Mouse (Mus musculus): ENCODE data around the gene Rap2a. TPM values are rescaled to one million over a fixed set of nuclear protein-coding genes. Genes with fewer than 3 reads are reported as not detected.

Gene Rap2a
- total and polyA plus RNA-seq, 3 experiments, result 3.6 to 25.1 (median 8.7) TPM

- no peaks in the 10 kb centered on the region for H3K27me3 ChIP-seq (ENCODE audit: insufficient read depth, low read length)
- no peaks in the 10 kb centered on the region for H3K4me1 ChIP-seq (ENCODE audit: insufficient read depth, low read depth, low read length)
- no peaks in the 10 kb centered on the region for H3K36me3 ChIP-seq (replicated peaks)
- DNase-seq (ENCODE audit: low spot score), result no peak
- peaks cover 5% of the 10 kb centered on the region for H3K9me3 ChIP-seq (replicated peaks)
- no peak overlapping the region for H3K4me3 ChIP-seq (ENCODE audit: low read depth, low read length)
- TF ChIP-seq TAL1 (conservative IDR thresholded peaks at IDR 0.05; ENCODE audit: low read depth, low read length) (no peak), CTCF (IDR thresholded peaks at IDR 0.05; ENCODE audit: low read depth, low read length) (no peak), GATA2 (IDR thresholded peaks at IDR 0.05; ENCODE audit: borderline replicate concordance, low read depth, low read length) (no peak)
- ATAC-seq (ENCODE audit: extremely low read depth, insufficient number of reproducible peaks, low FRiP score, poor library complexity, severe bottlenecking), result no peak
Observed at GRCm38 (mm10) chr14:120441256-120441655, 37.0 kb upstream of the Rap2a start.

- Histone ChIP-seq H3K4me1 (ENCODE audit: insufficient read depth, low read depth, low read length) (no peaks in the 10 kb centered on the region), H3K27me3 (ENCODE audit: insufficient read depth, low read length) (no peaks in the 10 kb centered on the region), H3K36me3 (replicated peaks) (no peaks in the 10 kb centered on the region), H3K9me3 (replicated peaks) (peaks cover 5% of the 10 kb centered on the region), H3K4me3 (ENCODE audit: low read depth, low read length) (no peak overlapping the region)
- ATAC-seq (ENCODE audit: extremely low read depth, insufficient number of reproducible peaks, low FRiP score, poor library complexity, severe bottlenecking), result no peak
- DNase-seq (ENCODE audit: low spot score), result no peak
- TF ChIP-seq CTCF (IDR thresholded peaks at IDR 0.05; ENCODE audit: low read depth, low read length) (no peak), GATA1 (IDR thresholded peaks at IDR 0.05; ENCODE audit: borderline replicate concordance, low read length) (no peak), GATA2 (IDR thresholded peaks at IDR 0.05; ENCODE audit: borderline replicate concordance, low read depth, low read length) (no peak)
Observed at GRCm38 (mm10) chr14:120441836-120442235, 36.4 kb upstream of the Rap2a start.

GRCm38 (mm10) chr14:120454221-120454620 is 24.0 kb upstream of the Rap2a start:
- H3K27me3 ChIP-seq (ENCODE audit: insufficient read depth, low read length), result no peaks in the 10 kb centered on the region
- no peak overlapping the region for H3K4me3 ChIP-seq (ENCODE audit: low read depth, low read length)
- no peak for TF ChIP-seq CTCF (IDR thresholded peaks at IDR 0.05; ENCODE audit: low read depth, low read length)
- TF ChIP-seq POLR2AphosphoS5 (IDR thresholded peaks at IDR 0.05; ENCODE audit: insufficient replicate concordance, low read depth, low read length), result no peak
- no peak for TF ChIP-seq GATA1 (IDR thresholded peaks at IDR 0.05; ENCODE audit: borderline replicate concordance, low read length)
- peaks cover 3% of the 10 kb centered on the region; the same call in 1 of the 2 replicates for H3K9me3 ChIP-seq (replicated peaks)
- H3K36me3 ChIP-seq (replicated peaks), result no peaks in the 10 kb centered on the region
- ATAC-seq (ENCODE audit: extremely low read depth, insufficient number of reproducible peaks, low FRiP score, poor library complexity, severe bottlenecking) (no peak), DNase-seq (ENCODE audit: low spot score) (no peak)
- no peaks in the 10 kb centered on the region for H3K4me1 ChIP-seq (ENCODE audit: insufficient read depth, low read depth, low read length)

GRCm38 (mm10) chr14:120463938-120464727 is 14.1 kb upstream of the Rap2a start:
- Histone ChIP-seq H3K36me3 (replicated peaks) (no peaks in the 10 kb centered on the region), H3K27me3 (ENCODE audit: insufficient read depth, low read length) (peaks cover 2% of the 10 kb centered on the region; the same call in 1 of the 2 replicates), H3K4me3 (ENCODE audit: low read depth, low read length) (no peak overlapping the region), H3K9me3 (replicated peaks) (peaks cover 4% of the 10 kb centered on the region), H3K4me1 (ENCODE audit: insufficient read depth, low read depth, low read length) (no peaks in the 10 kb centered on the region)
- DNase-seq (ENCODE audit: low spot score) (no peak), ATAC-seq (ENCODE audit: extremely low read depth, insufficient number of reproducible peaks, low FRiP score, poor library complexity, severe bottlenecking) (no peak)
- TF ChIP-seq POLR2AphosphoS5 (IDR thresholded peaks at IDR 0.05; ENCODE audit: insufficient replicate concordance, low read depth, low read length) (no peak), CTCF (IDR thresholded peaks at IDR 0.05; ENCODE audit: low read depth, low read length) (no peak), GATA1 (IDR thresholded peaks at IDR 0.05; ENCODE audit: borderline replicate concordance, low read length) (no peak), TAL1 (conservative IDR thresholded peaks at IDR 0.05; ENCODE audit: low read depth, low read length) (no peak), GATA2 (IDR thresholded peaks at IDR 0.05; ENCODE audit: borderline replicate concordance, low read depth, low read length) (no peak)

GRCm38 (mm10) chr14:120466816-120467215 is 11.4 kb upstream of the Rap2a start:
- ATAC-seq (ENCODE audit: extremely low read depth, insufficient number of reproducible peaks, low FRiP score, poor library complexity, severe bottlenecking) (no peak), DNase-seq (ENCODE audit: low spot score) (no peak)
- TF ChIP-seq TAL1 (conservative IDR thresholded peaks at IDR 0.05; ENCODE audit: low read depth, low read length) (no peak), POLR2AphosphoS5 (IDR thresholded peaks at IDR 0.05; ENCODE audit: insufficient replicate concordance, low read depth, low read length) (no peak), GATA2 (IDR thresholded peaks at IDR 0.05; ENCODE audit: borderline replicate concordance, low read depth, low read length) (no peak), GATA1 (IDR thresholded peaks at IDR 0.05; ENCODE audit: borderline replicate concordance, low read length) (no peak), CTCF (IDR thresholded peaks at IDR 0.05; ENCODE audit: low read depth, low read length) (no peak)
- Histone ChIP-seq H3K9me3 (replicated peaks) (peaks cover 4% of the 10 kb centered on the region), H3K4me3 (ENCODE audit: low read depth, low read length) (no peak overlapping the region), H3K36me3 (replicated peaks) (no peaks in the 10 kb centered on the region), H3K4me1 (ENCODE audit: insufficient read depth, low read depth, low read length) (no peaks in the 10 kb centered on the region), H3K27me3 (ENCODE audit: insufficient read depth, low read length) (peaks cover 6% of the 10 kb centered on the region; the same call in 1 of the 2 replicates)

- TF ChIP-seq CTCF (IDR thresholded peaks at IDR 0.05; ENCODE audit: low read depth, low read length) (no peak), POLR2AphosphoS5 (IDR thresholded peaks at IDR 0.05; ENCODE audit: insufficient replicate concordance, low read depth, low read length) (no peak), GATA1 (IDR thresholded peaks at IDR 0.05; ENCODE audit: borderline replicate concordance, low read length) (no peak), GATA2 (IDR thresholded peaks at IDR 0.05; ENCODE audit: borderline replicate concordance, low read depth, low read length) (no peak), TAL1 (conservative IDR thresholded peaks at IDR 0.05; ENCODE audit: low read depth, low read length) (no peak)
- Histone ChIP-seq H3K4me1 (ENCODE audit: insufficient read depth, low read depth, low read length) (no peaks in the 10 kb centered on the region), H3K36me3 (replicated peaks) (no peaks in the 10 kb centered on the region), H3K4me3 (ENCODE audit: low read depth, low read length) (no peak overlapping the region), H3K27me3 (ENCODE audit: insufficient read depth, low read length) (peaks cover 6% of the 10 kb centered on the region; the same call in 1 of the 2 replicates), H3K9me3 (replicated peaks) (no peaks in the 10 kb centered on the region)
- DNase-seq (ENCODE audit: low spot score), result no peak
- ATAC-seq (ENCODE audit: extremely low read depth, insufficient number of reproducible peaks, low FRiP score, poor library complexity, severe bottlenecking), result no peak
Observed at GRCm38 (mm10) chr14:120469126-120469790, 9.0 kb upstream of the Rap2a start.

Measured in G1E (cell line).